Mouse (Mus musculus): Measurements from ENCODE around the gene Olfr870. TPM values are rescaled to one million over a fixed set of nuclear protein-coding genes. Genes with fewer than 3 reads are reported as not detected.
"Not testable (repeated sequence)": the region's sequence is repeated elsewhere in the genome, so short reads cannot be mapped to it uniquely, and the experiment has no call there.

Olfr870 gene
- not detected for total RNA-seq (2021)
- long read RNA-seq, experiment 1, result 0 reads
- long read RNA-seq, experiment 2, result 0 reads

- H3K4me3 ChIP-seq, result no peak within 1 kb of the TSS
- no peak for TF ChIP-seq CTCF (IDR thresholded peaks at IDR 0.05)
- intact Hi-C loops (cut with DNase I), result no loop called here
- DNase-seq, result no peak
- no peak within 1 kb of the TSS for H3K27ac ChIP-seq
Observed at GRCm38 (mm10) chr9:20173957-20174356, at the start of gene Olfr870. Gene Olfr870 (minus strand): TSS chr9:20174057.

- intact Hi-C loops (cut with DNase I), result no loop called here
- DNase-seq, result no peak
- no peak for TF ChIP-seq CTCF (IDR thresholded peaks at IDR 0.05)
- H3K4me3 ChIP-seq, result no peak within 1 kb of the TSS
- H3K27ac ChIP-seq, result no peak within 1 kb of the TSS
Observed at GRCm38 (mm10) chr9:20211907-20212306, 38.0 kb upstream of the Olfr870 start, which contains the start of gene Olfr871. Gene Olfr871 (plus strand): TSS chr9:20212207.

- TF ChIP-seq CTCF (IDR thresholded peaks at IDR 0.05), result no peak
- Histone ChIP-seq H3K4me3 (no peak overlapping the region), H3K27ac (no peak overlapping the region)
- no peak for DNase-seq
- intact Hi-C loops (cut with DNase I), result no loop called here
Observed at GRCm38 (mm10) chr9:20211477-20211876, 37.6 kb upstream of the Olfr870 start.

- no peak overlapping the region for H3K4me3 ChIP-seq
- intact Hi-C loops (cut with DNase I), result no loop called here
- H3K27ac ChIP-seq, result no peak overlapping the region
- no peak for DNase-seq
- TF ChIP-seq CTCF (IDR thresholded peaks at IDR 0.05), result no peak
Observed at GRCm38 (mm10) chr9:20210812-20211211, 37.0 kb upstream of the Olfr870 start.

GRCm38 (mm10) chr9:20203413-20203984 is 29.6 kb upstream of the Olfr870 start:
- DNase-seq; intact Hi-C loops (cut with DNase I); H3K27ac ChIP-seq; H3K4me3 ChIP-seq: not testable (repeated sequence)

- no peak overlapping the region for H3K4me3 ChIP-seq
- no peak for DNase-seq
- no peak for TF ChIP-seq CTCF (IDR thresholded peaks at IDR 0.05)
- intact Hi-C loops (cut with DNase I), result no loop called here
- no peak overlapping the region for H3K27ac ChIP-seq
Observed at GRCm38 (mm10) chr9:20202131-20202530, 28.3 kb upstream of the Olfr870 start.

GRCm38 (mm10) chr9:20179463-20179862 is 5.6 kb upstream of the Olfr870 start:
- TF ChIP-seq CTCF (IDR thresholded peaks at IDR 0.05), result no peak
- Histone ChIP-seq H3K27ac (no peak overlapping the region), H3K4me3 (no peak overlapping the region)
- no peak for DNase-seq
- intact Hi-C loops (cut with DNase I), result no loop called here

GRCm38 (mm10) chr9:20149706-20150105 is 24.2 kb downstream of the Olfr870 start:
- TF ChIP-seq CTCF (IDR thresholded peaks at IDR 0.05), result no peak
- H3K27ac ChIP-seq, result no peak overlapping the region
- H3K4me3 ChIP-seq, result no peak overlapping the region
- intact Hi-C loops (cut with DNase I), result no loop called here
- DNase-seq, result no peak

GRCm38 (mm10) chr9:20128709-20129108 is 45.1 kb downstream of the Olfr870 start, which contains the start of gene Olfr869:
Gene Olfr869 (plus strand): TSS chr9:20129009.
- DNase-seq, result no peak
- no peak for TF ChIP-seq CTCF (IDR thresholded peaks at IDR 0.05)
- Histone ChIP-seq H3K27ac (no peak within 1 kb of the TSS), H3K4me3 (no peak within 1 kb of the TSS)
- intact Hi-C loops (cut with DNase I), result no loop called here

Other genes with a start within 250 kb of the Olfr870 start
- not detected for gene Olfr866, start 146.0 kb downstream of the Olfr870 start, total RNA-seq (2021)
- gene Olfr867, start 116.5 kb downstream of the Olfr870 start, total RNA-seq (2021), result not detected
- not detected for gene Olfr868, start 75.4 kb downstream of the Olfr870 start, total RNA-seq (2021)
- not detected for gene Olfr869, start 45.0 kb downstream of the Olfr870 start, total RNA-seq (2021)
- gene Olfr871, start 38.1 kb upstream of the Olfr870 start, total RNA-seq (2021), result not detected
- gene Olfr872, start 63.1 kb upstream of the Olfr870 start, total RNA-seq (2021), result not detected
- not detected for gene Olfr39, start 108.3 kb upstream of the Olfr870 start, total RNA-seq (2021)
- gene Olfr873, start 124.5 kb upstream of the Olfr870 start, total RNA-seq (2021), result not detected
- not detected for gene Olfr18, start 162.0 kb upstream of the Olfr870 start, total RNA-seq (2021)
- 10 to 100 TPM; 11.6 to 11.9 TPM for gene Zfp560, start 211.1 kb upstream of the Olfr870 start, total RNA-seq (2021)

Measured in gastrocnemius, adult 2 months (tissue).